Mouse (Mus musculus) neural tube, embryonic 14.5 days (tissue): Measurements from ENCODE around the gene Adi1. TPM values are rescaled to one million over a fixed set of nuclear protein-coding genes. Genes with fewer than 3 reads are reported as not detected.

Experiments
- ATAC-seq: fragments of 200-750 bp; cut with Nextera tagmentation; 2 replicates; pipeline ENCODE4 v1.8.0; 2017; ENCODE audit warnings: low read depth, mild to moderate bottlenecking, moderate TSS enrichment, moderate library complexity
- H3K27ac ChIP-seq: fragments of 300-500 bp; sonication (generic); 2 replicates; pipeline ENCODE4 v1.5.1; 2014; ENCODE audit warnings: low read depth, mild to moderate bottlenecking, control low read depth, low read length, moderate library complexity, mixed read lengths
- H3K27me3 ChIP-seq: fragments of 300-500 bp; sonication (generic); 2 replicates; pipeline ENCODE4 v1.6.1; 2014; ENCODE audit warnings: low read length; ENCODE audit not compliant: control insufficient read depth, insufficient read depth
- H3K36me3 ChIP-seq: fragments of 300-500 bp; sonication (generic); 2 replicates; pipeline ENCODE4 v1.6.1; 2014; ENCODE audit warnings: low read length, mixed read lengths; ENCODE audit not compliant: control insufficient read depth, insufficient read depth
- H3K4me1 ChIP-seq: fragments of 300-500 bp; sonication (generic); 2 replicates; pipeline ENCODE4 v1.6.1; 2014; ENCODE audit warnings: low read length; ENCODE audit not compliant: control insufficient read depth, insufficient read depth
- H3K4me2 ChIP-seq: fragments of 300-500 bp; sonication (generic); 2 replicates; pipeline ENCODE4 v1.6.1; 2014; ENCODE audit warnings: mild to moderate bottlenecking, low read depth, low read length, control low read depth
- H3K4me3 ChIP-seq: fragments of 300-500 bp; sonication (generic); 2 replicates; pipeline ENCODE4 v1.5.1; 2014; ENCODE audit warnings: low read depth, low read length, control low read depth, mixed read lengths
- H3K9ac ChIP-seq: fragments of 300-500 bp; sonication (generic); replicated peaks from 2 replicates; pipeline ENCODE4 v1.6.1; 2014; ENCODE audit warnings: low read depth, mild to moderate bottlenecking, control low read depth, low read length, mixed read lengths
- H3K9me3 ChIP-seq: fragments of 300-500 bp; sonication (generic); 2 replicates; pipeline ENCODE4 v1.6.1; 2016; ENCODE audit warnings: low read length; ENCODE audit not compliant: control insufficient read depth
- WGBS: fragments of 180-500 bp; shearing (Covaris S2); extraction: QIAGEN DNeasy Blood & Tissue Kit; methylation state at CpG from one replicate; pipeline ENCODE4 v1.1.7; 2014; 5-methylcytosine and 5-hydroxymethylcytosine counted together
- polyA plus RNA-seq: library from polyadenylated mRNA; unstranded; fragments of >200 nt; fragmentation: Nextera tagmentation; extraction: Ambion mirVana; gene quantifications from 2 replicates; pipeline ENCODE4 v1.2.1, GENCODE M21; 2014

The Adi1 gene
- polyA plus RNA-seq = 25.4 and 26.7 TPM in 2 replicates

DNA sequence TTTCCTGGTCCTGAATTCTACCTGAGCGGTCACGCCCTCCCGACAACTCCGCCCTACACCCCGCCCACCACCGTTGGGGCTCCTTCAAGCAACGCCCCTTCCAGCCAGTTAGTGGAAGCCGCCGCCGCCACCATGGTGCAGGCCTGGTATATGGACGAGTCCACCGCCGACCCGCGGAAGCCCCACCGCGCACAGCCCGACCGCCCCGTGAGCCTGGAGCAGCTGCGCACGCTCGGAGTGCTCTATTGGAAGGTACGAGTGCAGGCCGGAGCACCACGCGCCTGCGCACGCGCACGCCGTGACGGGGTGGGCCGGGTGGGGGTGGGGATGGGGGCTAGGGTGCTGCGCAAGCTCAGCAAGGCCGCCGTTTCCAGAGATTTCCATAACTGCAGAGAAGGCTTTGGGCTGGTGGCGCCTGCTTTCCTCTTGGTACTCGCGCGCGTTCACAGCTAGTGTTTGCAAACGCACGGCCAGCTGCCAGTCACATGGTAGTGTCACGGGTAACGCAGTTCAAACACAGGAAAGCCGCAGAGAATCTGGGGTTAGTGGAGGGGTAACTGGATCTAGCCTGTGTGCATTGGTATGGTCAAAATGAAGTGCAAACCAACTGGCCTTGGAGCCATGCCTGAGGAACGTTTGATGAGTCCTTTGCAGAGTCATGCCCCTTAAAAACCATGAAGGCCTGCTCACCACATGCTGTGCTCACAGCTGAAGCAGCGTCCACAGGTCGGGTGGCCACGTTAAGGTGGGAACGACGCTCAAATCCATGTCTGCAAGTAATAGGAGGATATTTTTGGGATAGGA is at the start of gene Adi1:
Adi1 (plus strand) TSS at position 111 of the 804 bp plus-strand sequence.
- Histone ChIP-seq H3K4me2 (peak within 1 kb of the TSS; percentile 56), H3K9me3 (no peaks in the 10 kb centered on the region), H3K9ac (peak within 1 kb of the TSS; percentile 58), H3K36me3 (no peaks in the 10 kb centered on the region), H3K27ac (peak within 1 kb of the TSS; percentile 87), H3K27me3 (no peaks in the 10 kb centered on the region), H3K4me3 (peak within 1 kb of the TSS; percentile 47), H3K4me1 (peaks cover 6% of the 10 kb centered on the region)
- ATAC-seq = peak; percentile 99
- WGBS = 3% methylated on average over 53 of the region's 53 CpGs

- Histone ChIP-seq H3K4me1 (no peaks in the 10 kb centered on the region), H3K4me3 (no peak overlapping the region), H3K4me2 (no peak overlapping the region), H3K36me3 (peaks cover 16% of the 10 kb centered on the region), H3K27me3 (no peaks in the 10 kb centered on the region), H3K9ac (no peak overlapping the region), H3K27ac (no peak overlapping the region), H3K9me3 (no peaks in the 10 kb centered on the region)
- no peak for ATAC-seq
- 89% methylated on average over 7 of the region's 7 CpGs for WGBS
Measured at GRCm38 (mm10) chr12:28625407-28625806, 49.6 kb upstream of the Adi1 start.

DNA sequence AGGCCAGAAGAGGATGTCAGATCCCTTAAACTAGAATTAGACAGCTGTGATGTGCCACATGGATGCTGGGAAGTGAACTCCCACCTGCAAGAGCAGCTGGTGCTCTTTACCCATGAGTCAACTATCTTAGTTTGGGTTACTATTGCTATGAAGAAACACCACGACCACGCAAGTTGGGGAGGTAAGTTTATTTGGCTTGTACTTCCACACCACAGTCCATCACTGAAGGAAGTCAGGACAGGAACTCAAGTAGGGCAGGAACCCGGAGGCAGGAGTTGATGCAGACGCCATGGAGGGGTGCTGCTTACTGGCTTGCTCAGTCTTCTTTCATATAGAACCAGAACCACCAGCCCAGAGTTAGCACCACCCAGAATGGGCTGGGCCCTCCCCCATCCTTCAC is 47.9 kb upstream of the Adi1 start:
- no peaks in the 10 kb centered on the region for H3K4me1 ChIP-seq
- no peak for ATAC-seq
- 84% methylated on average over 4 of the region's 4 CpGs for WGBS
- H3K4me2 ChIP-seq = no peak overlapping the region
- no peak overlapping the region for H3K4me3 ChIP-seq
- no peaks in the 10 kb centered on the region for H3K27me3 ChIP-seq
- H3K9me3 ChIP-seq = no peaks in the 10 kb centered on the region
- H3K36me3 ChIP-seq = peaks cover 33% of the 10 kb centered on the region
- H3K9ac ChIP-seq = no peak overlapping the region
- no peak overlapping the region for H3K27ac ChIP-seq

DNA sequence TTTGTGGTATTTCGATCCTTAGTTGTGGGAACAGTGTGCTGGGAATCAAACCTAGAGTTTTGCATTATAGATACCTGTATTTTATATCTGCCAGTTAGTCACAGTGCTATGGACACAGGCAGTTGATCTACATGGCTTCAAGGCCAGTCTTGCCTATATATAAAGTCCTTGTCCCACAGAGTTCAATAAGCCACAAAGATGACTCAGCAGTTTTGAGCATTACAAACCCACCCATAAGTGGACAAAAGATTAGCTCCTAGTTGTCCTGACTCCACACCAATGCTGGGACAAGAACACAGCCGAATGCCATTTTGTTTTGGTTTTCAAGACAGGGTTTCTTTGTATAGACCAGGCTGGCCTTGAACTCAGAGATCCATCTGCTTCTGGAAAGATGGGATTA is 46.6 kb upstream of the Adi1 start:
- Histone ChIP-seq H3K9me3 (no peaks in the 10 kb centered on the region), H3K4me3 (no peak overlapping the region), H3K9ac (no peak overlapping the region), H3K4me2 (no peak overlapping the region), H3K4me1 (no peaks in the 10 kb centered on the region), H3K27ac (no peak overlapping the region), H3K36me3 (peaks cover 46% of the 10 kb centered on the region), H3K27me3 (no peaks in the 10 kb centered on the region)
- ATAC-seq = no peak
- 88% methylated on average over 2 of the region's 2 CpGs for WGBS

DNA sequence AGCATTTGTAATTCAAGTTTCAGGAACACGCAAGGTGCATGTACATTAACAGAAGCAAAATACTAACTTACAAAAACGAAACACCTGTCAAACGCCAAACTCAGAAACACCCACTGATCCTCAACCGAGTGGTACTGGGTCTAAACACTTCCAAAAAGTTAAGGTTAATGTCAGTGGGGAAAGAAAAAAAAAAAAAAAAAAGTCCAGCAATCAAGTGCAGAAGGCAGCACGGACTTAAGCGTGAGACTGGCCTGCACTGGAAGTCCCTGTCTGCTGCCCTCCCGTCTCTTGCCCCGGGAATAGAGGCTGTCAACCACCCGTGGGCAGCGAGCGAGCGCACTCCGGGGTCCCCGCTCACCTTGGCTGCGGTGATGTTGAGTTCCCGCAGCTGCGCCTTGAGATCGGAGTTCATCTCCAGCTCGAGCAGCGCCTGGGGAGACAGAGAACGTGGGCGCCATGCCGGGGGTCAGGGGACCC is 39.9 kb upstream of the Adi1 start:
- Histone ChIP-seq H3K27ac (peak overlapping the region; percentile 87), H3K27me3 (no peaks in the 10 kb centered on the region), H3K4me3 (peak overlapping the region; percentile 86), H3K9ac (peak overlapping the region; percentile 94), H3K4me1 (peaks cover 8% of the 10 kb centered on the region), H3K36me3 (peaks cover 36% of the 10 kb centered on the region), H3K9me3 (no peaks in the 10 kb centered on the region), H3K4me2 (peak overlapping the region; percentile 60)
- ATAC-seq = peak; percentile 26
- WGBS = 2% methylated on average over 23 of the region's 23 CpGs

DNA sequence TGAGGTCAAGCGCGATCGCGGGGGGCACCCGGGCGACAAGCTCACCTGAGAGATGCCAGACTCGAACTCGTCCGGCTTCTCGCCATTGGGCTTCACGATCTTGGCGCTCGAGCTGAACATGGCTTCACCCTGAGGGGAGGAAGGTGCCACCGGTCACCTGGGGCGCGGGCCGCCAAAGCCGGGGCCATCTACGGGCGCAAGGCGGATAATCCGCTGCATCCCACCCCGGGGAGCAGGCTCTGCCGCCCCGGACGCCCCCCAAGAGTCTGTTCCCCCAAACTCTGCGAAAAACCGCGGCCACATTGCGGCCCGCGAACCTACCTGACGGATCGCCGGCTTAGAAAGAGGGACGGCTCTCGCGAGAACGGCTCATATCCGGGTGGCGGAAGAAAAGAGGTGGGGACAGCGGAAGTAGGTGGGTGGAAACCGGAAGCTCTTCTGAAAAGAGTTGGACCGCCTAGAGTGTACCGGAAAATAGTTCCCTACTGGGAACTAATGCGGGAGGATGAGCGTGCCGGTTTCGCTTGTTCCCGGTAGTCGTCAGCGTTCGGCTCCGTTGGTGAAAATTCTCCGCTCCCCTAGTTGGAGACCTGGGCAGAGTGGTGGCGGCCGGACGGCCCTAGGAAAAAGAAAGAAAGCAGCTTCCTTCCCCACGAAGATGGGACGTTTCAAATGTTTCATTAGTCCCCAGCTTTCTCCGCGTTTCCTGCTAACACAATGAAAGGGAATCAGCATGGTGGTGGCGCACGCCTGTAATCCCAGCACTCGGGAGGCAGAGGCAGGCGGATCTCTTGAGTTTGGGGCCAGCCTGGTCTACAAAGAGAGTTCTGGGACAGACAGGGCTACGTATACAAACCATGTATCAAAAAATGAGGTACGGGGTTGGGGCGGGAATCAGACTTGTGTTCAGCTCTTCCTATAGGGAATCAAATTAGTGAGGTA is 39.2 kb upstream of the Adi1 start, which contains the start of gene Rps7:
Rps7 (minus strand) TSS at position 419 of the 942 bp plus-strand sequence.
- peaks cover 8% of the 10 kb centered on the region for H3K4me1 ChIP-seq
- peak within 1 kb of the TSS; percentile 86 for H3K4me3 ChIP-seq
- 6% methylated on average over 69 of the region's 69 CpGs for WGBS
- H3K36me3 ChIP-seq = peaks cover 29% of the 10 kb centered on the region
- H3K9me3 ChIP-seq = no peaks in the 10 kb centered on the region
- H3K27me3 ChIP-seq = no peaks in the 10 kb centered on the region
- peak; percentile 98 for ATAC-seq
- H3K9ac ChIP-seq = peak within 1 kb of the TSS; percentile 94
- H3K4me2 ChIP-seq = peak within 1 kb of the TSS; percentile 60
- H3K27ac ChIP-seq = peak within 1 kb of the TSS; percentile 87

GRCm38 (mm10) chr12:28636543-28636942 is 38.5 kb upstream of the Adi1 start:
- peak overlapping the region; percentile 43 for H3K4me2 ChIP-seq
- H3K27me3 ChIP-seq = no peaks in the 10 kb centered on the region
- 90% methylated on average over 6 of the region's 6 CpGs for WGBS
- H3K36me3 ChIP-seq = peaks cover 22% of the 10 kb centered on the region
- no peaks in the 10 kb centered on the region for H3K9me3 ChIP-seq
- H3K27ac ChIP-seq = no peak overlapping the region
- ATAC-seq = no peak
- no peak overlapping the region for H3K9ac ChIP-seq
- peaks cover 8% of the 10 kb centered on the region for H3K4me1 ChIP-seq
- H3K4me3 ChIP-seq = peak overlapping the region; percentile 86; the same call in 1 of the 2 replicates

- no peak overlapping the region for H3K4me2 ChIP-seq
- H3K9me3 ChIP-seq = no peaks in the 10 kb centered on the region
- peaks cover 8% of the 10 kb centered on the region for H3K4me1 ChIP-seq
- no peaks in the 10 kb centered on the region for H3K27me3 ChIP-seq
- no peak for ATAC-seq
- H3K4me3 ChIP-seq = no peak overlapping the region
- H3K9ac ChIP-seq = no peak overlapping the region
- WGBS = 79% methylated on average over 2 of the region's 2 CpGs
- H3K36me3 ChIP-seq = peaks cover under 1% of the 10 kb centered on the region; the same call in 1 of the 2 replicates
- H3K27ac ChIP-seq = no peak overlapping the region
Measured at GRCm38 (mm10) chr12:28638778-28639177, 36.3 kb upstream of the Adi1 start.
